Mouse (Mus musculus): ENCODE measurements around the gene Srd5a2.

DNA sequence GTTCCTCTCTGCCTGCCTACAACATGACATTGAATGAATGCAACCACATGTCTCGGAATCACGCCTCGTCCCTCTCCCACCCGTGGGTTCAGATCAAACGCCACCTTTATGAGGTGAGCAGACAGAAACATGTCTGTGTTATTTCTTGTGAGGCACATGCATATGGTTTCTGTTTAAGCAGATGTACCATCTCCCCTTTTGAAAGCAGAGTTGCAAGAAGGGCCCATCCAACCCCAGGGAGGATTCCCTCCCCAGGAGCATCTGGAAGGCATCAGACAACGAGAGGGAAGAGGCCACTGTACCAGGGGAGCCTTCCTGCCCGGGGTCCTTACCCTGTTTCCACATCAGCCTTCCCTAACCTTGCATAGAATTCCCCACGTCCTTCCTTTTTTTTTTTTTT is 40.7 kb downstream of the Srd5a2 start:
- TF ChIP-seq CTCF (IDR thresholded peaks at IDR 0.05; ENCODE audit: borderline replicate concordance, control insufficient read depth, extremely low read depth, insufficient read depth, low read length, poor library complexity) (no peak), POLR2A (IDR thresholded peaks at IDR 0.05; ENCODE audit: control insufficient read depth, extremely low read depth, insufficient read depth, low read length, poor library complexity) (no peak)

Measured in thymus, adult 2 months (tissue).